Mouse (Mus musculus) olfactory bulb, adult 2 months (tissue): Measurements from ENCODE around the gene Zmym3.

Experiments used
- CTCF ChIP-seq: fragments of 200-500 bp; IDR thresholded peaks from 2 replicates; pipeline ENCODE4 v1.5.1; 2012; ENCODE audit warnings: low read depth, mild to moderate bottlenecking, low read length, moderate library complexity; ENCODE audit not compliant: insufficient read depth
- POLR2A ChIP-seq: fragments of 200-500 bp; IDR thresholded peaks from 2 replicates; pipeline ENCODE4 v1.6.1; 2012; ENCODE audit warnings: mild to moderate bottlenecking, low read depth, low read length, moderate library complexity; ENCODE audit not compliant: insufficient read depth

DNA sequence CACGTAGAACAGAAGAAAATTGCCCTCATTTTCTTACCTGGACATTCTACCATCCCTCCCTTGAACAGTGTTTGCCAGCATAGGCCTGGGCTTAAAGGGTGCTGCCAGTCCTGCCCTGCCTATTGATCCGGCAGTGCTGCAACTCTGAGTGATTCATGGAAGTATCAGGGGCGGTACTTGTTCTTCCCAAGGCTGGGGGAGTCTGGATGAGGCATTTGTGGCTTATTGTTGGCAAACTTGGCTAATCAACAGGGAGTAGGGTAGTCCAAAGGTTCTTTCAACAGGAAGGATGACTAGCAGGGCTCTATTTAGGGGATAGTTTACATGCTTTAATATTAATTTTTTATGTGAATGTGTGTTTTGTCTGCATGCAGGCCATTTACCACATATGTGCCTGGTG, 50.1 kb downstream of the Zmym3 start:
- TF ChIP-seq CTCF = no peak
- TF ChIP-seq POLR2A = no peak
